Mouse (Mus musculus) thymus, postnatal 0 days (tissue): ENCODE results near the gene Ern1. TPM values are rescaled to one million over a fixed set of nuclear protein-coding genes. Genes with fewer than 3 reads are reported as not detected.

Experiments
- DNase-seq: peaks from one replicate; pipeline ENCODE4 v3.0.0-alpha.2; 2015; ENCODE audit warnings: low spot score
- polyA plus RNA-seq: library from polyadenylated mRNA; unstranded; fragments of >200 nt; fragmentation: Nextera tagmentation; extraction: Ambion mirVana; gene quantifications from 2 replicates; pipeline ENCODE4 v1.2.1, GENCODE M21; 2015

The Ern1 gene
- polyA plus RNA-seq = 2.4 and 3.6 TPM in 2 replicates

- peak; percentile 94 for DNase-seq
Measured at GRCm38 (mm10) chr11:106487733-106488115, at the start of gene Ern1. Ern1 (minus strand) TSS chr11:106487852.

DNA sequence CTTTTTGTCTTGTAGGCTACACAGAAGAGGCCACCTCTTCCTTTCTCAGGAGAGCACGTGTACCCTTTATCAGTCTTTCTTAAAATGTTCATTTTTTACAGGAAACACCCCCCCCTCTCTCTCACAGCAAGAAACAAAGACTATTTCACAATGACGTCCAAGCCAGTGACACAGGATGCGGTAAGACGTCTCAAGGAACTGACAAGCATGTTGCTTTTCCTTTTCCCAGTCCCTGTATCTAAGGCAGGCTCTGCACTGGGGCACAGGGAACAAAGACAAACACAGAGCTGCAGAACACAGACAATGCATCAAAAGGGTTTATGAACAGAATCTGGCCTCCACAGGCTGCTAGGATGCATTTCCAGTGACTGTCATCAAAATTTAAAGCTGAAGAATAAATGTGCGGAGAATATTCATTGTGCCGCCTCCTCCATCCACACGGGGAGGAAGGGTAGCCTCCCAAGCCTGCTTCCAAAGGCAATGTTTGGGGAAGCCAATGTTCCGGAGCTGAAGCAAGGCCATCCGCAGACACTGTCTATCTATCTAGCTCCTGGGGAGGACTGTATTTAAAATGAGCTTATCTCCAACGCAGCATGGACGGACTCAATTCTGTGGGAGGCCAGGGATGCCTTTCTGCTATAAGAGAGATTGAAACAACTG is 48.7 kb upstream of the Ern1 start:
- peak; percentile 87 for DNase-seq

DNA sequence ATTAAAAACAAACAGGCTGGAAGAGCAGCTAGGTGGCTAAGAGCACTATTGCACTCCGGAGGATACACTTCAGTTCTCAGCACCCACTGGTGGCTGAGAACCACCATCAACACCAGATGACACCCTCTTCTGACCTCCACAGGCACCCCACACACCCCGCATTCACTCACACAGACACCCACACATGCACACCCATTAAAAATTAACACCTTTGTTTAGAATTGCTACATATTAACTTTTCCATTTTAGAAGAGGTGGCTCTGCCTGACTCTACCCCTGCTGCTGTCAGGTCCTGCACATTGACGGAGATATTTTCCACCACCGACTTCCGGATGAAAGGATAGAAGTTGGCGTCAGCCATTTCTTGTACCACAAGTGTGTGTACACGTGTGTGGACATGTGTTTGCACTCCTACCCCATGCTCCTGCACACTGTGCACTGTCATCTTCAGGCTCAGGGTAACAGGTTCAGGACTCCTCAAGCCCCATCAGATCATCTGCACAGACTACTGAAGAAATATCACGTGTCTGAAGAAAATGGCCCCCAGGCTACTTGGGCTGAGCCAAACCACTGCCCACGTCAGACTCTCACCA is 48.1 kb upstream of the Ern1 start:
- no peak for DNase-seq

DNA sequence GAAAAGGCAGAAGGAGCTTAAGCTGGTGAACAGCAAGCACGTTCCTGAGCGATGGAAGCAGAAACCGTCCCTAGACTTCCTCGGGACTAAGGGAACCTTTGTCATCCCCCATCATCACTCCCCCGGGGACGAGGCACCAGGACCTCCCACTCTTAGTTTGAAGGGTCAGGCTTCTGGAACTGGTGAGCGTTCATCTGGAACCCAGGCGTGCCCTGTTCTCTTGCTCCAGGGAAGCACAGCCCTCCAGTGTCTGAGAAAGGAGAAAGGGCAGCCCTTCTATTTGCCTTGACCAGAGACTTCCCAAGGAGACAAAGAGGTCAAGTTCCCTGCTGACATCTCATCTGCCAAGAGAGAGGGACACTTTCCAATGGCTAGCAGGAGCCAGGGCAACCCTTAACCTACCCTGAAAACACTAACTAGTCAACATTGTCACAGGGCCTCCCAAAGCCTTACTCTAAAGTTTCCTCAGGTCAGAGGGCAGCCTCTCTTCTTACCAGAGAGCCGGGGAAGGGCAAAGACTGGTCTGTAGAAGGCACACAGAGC is 44.7 kb upstream of the Ern1 start:
- DNase-seq = no peak

GRCm38 (mm10) chr11:106529786-106530185 is 42.1 kb upstream of the Ern1 start:
- no peak for DNase-seq

DNA sequence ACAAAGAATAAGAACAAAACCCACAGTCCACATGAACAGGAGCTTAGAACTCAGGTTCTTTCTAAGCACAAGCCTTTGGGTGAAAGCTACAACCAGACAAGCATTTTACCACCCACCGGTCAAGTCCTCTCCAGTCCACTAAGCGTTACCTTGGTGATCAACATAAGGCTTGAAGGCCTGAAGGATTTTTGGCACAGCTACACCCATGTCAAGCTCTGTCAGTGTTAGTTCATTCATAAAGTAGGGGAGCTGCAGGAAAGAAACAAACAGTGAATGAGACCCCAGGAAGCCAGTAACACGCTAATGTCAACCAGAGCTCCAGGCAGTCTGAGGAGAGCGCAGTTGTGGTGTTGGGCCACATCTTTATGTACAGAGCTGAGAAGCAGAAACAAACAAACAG is 41.5 kb upstream of the Ern1 start:
- DNase-seq = no peak

DNA sequence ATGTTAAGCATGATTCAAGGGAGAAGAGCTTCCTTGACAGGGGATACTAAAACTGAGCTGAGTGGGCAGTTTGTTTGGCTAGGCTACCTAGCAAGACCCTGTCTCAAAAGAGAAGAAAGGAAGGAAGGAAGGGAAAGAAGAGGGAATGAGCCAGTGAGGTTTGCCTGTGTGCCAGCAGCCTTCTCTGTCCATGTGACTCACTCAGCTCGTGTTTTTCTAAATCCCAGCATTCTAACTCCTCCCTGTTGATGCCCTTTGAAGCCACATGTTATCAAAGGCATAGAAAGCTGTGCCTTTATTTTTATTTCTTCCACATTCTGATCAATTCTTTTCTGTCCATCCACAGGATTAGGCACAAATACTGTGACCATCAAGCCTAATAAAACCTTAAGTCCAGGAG is 40.3 kb upstream of the Ern1 start:
- DNase-seq = no peak

DNA sequence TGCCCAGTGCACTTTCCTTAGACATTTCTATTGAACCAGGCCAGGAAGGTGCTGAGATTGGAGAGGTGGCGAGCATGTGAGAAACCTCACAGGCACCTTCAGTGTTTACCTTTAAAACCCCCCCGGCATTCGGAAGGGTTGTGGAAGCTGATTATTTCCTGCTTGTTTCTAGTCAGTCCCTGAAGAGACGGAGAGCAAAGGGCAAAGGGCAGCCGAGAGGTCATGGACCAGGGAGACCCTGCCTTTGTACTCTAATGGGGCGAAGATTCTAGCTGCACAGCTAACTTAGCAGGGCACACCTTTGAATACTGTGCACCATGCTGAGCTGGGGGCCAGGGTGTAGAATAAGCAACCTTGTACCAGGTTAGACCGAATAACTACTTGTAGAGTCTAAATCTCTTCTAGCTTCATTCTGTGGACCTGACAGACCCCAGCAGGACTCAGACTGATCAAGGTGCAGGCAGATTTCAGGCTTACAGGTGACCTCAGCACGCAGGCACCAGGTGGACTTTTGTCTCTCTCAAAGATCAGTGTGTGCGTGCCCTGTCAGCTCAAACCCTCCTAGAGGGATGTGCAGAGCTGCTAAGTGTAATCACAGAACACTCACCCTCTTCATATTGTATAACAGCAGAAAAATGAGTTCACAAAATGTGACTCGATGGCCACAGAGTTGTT is 39.6 kb upstream of the Ern1 start:
- DNase-seq = no peak

- peak; percentile 49 for DNase-seq
Measured at GRCm38 (mm10) chr11:106522538-106522937, 34.9 kb upstream of the Ern1 start.

- DNase-seq = no peak
Measured at GRCm38 (mm10) chr11:106521612-106522011, 34.0 kb upstream of the Ern1 start.

DNA sequence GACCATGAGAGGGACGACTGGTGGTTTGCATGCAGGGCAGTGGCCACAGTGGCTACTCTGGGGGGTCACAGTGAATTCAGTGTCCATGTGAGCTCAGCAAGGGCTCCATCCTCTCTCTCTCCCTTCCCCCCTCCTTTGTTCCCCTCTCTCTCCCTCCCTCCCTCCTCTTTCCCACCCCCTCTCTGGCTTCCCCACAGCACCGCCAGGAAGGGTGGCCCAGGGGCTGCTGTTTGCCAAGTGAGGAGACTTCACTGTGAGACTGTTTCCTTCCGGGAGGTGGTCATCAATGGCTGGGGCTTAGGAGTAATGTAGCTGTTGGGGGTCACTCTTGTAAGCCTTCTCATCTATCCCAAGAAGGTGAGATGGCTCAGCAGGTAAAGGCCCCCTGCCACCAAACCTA is 32.8 kb upstream of the Ern1 start:
- DNase-seq = no peak

GRCm38 (mm10) chr11:106519519-106519918 is 31.9 kb upstream of the Ern1 start:
- DNase-seq = no peak

DNA sequence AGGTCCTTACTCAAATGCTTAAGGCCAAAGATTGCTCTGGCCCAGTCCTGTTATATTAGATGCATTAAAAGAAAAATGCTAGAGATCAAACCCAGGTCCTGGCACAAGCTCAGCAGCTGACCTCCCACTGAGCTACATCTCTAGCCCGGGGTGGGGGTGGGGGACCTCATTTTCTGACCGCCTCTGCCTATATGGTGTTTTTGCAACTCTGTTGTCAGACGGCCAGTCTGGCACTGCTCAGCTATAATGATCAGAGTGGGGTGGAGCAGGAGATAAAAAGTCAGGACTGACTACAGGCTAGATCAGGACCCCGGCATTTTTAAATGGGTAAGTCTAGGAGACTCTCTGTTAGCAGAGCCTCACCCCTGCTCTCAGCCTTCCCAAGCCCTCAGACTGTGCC is 30.7 kb upstream of the Ern1 start:
- no peak for DNase-seq

DNA sequence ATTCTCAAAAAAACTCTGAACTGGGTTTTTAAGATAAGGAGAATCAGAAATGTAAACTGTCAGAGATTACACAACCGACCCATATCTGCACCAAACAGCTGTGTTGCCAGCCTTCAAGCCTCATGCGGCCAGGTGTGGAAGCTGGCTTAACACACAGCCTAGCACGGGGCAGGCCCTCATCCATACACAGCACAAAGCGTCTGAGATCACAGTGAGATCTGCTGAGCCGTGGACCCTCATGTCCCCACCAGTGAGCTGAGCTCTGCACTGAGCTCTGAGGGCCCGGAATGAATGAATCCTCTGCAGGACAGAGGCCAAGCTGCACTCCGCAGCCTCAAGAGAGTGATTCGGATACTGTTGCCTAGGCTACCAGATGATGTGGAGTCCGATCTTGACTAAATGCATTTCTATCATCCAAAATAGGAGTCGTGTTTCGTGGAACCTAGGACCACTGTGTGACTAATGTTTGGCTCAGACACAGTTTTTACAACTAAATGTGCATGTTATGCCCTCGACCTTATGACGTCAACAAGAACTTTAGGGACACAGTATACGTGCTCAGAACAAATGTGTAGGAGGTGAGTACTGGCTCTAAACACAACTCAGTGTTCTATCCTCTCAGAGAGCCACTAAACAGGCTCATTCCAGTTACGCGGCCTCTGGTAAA is 27.6 kb upstream of the Ern1 start:
- DNase-seq = peak; percentile 30

- no peak for DNase-seq
Measured at GRCm38 (mm10) chr11:106514446-106514845, 26.8 kb upstream of the Ern1 start.

DNA sequence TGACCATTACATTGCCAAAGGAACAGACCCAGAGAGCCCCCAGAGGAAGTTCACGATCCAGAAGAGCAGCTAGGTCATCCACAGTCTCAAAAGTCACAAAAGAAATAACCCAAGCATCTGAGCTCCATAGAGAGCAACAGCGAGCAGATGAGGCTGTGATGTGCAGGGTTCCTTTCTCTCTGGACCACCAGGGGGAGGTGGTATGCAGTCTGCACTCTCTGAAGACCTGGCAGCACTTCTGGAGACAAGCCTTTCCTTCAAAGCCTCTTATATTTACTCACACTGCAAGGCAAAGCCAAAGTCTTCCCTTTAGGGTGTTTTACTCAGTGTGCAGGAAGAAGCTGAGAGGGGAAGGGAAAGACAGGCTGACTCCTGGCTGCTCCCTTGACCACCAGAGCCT is 25.5 kb upstream of the Ern1 start:
- DNase-seq = peak; percentile 74

GRCm38 (mm10) chr11:106512006-106512390 is 24.3 kb upstream of the Ern1 start:
- DNase-seq = no peak

DNA sequence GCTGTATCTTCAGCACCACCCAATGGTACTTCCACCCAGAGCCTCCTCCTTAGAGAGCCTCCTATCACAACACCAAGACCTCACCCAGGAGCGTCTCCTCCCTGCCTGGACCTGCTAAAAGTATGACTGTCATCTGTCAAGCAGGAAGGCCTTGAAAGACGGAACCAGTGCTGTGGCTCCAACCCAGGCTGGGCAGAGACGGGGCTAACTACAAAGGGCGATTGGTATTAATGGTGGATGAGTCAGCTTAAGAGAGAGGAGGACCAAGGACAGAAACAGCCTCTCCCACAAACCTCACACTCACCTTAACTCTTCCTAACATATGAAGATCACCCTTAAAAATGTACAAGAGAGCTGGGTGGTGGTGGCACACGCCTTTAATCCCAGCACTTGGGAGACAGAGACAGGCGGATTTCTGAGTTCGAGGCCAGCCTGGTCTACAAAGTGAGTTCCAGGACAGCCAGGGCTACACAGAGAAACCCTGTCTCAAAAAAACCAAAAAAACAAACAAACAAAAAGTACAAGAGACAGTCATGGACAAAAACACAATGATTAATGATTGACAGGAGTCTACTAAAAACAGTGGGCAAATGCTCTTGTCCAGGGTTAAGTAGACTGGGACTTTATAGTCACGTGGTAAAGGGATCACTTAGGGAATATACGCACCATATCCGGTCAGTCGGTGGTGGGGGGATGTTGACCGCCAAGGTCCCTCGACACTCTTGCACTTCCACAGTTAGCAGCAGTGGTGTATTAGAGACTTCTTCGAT is 23.8 kb upstream of the Ern1 start:
- no peak for DNase-seq

GRCm38 (mm10) chr11:106507638-106508037 is 20.0 kb upstream of the Ern1 start:
- DNase-seq = no peak

- DNase-seq = peak; percentile 9
Measured at GRCm38 (mm10) chr11:106506211-106506610, 18.6 kb upstream of the Ern1 start.

GRCm38 (mm10) chr11:106504129-106504528 is 16.5 kb upstream of the Ern1 start:
- no peak for DNase-seq
